Mouse (Mus musculus) liver, postnatal 0 days (tissue): Measurements from ENCODE around the gene Slc24a2. TPM values are rescaled to one million over a fixed set of nuclear protein-coding genes. Genes with fewer than 3 reads are reported as not detected.

ENCODE experiments used
- ATAC-seq: fragments of 200-750 bp; cut with Nextera tagmentation; 2 replicates; pipeline ENCODE4 v1.8.0; 2017; ENCODE audit warnings: mild to moderate bottlenecking, moderate library complexity
- DNase-seq: peaks from one replicate; pipeline ENCODE4 v3.0.0-alpha.2; 2016
- H3K27ac ChIP-seq: fragments of 300-500 bp; sonication (generic); 2 replicates; pipeline ENCODE4 v1.5.1; 2014; ENCODE audit warnings: antibody characterized with exemption, moderate library complexity, mild to moderate bottlenecking, low read depth
- H3K27me3 ChIP-seq: fragments of 300-500 bp; sonication (generic); 2 replicates; pipeline ENCODE4 v1.6.1; 2014; ENCODE audit warnings: low read length, control low read depth, mixed read lengths; ENCODE audit not compliant: insufficient read depth
- H3K36me3 ChIP-seq: fragments of 300-500 bp; sonication (generic); replicated peaks from 2 replicates; pipeline ENCODE4 v1.6.1; 2014; ENCODE audit warnings: mild to moderate bottlenecking, control low read depth, low read length, moderate library complexity, mixed read lengths; ENCODE audit not compliant: insufficient read depth
- H3K4me1 ChIP-seq: fragments of 300-500 bp; sonication (generic); 2 replicates; pipeline ENCODE4 v1.6.1; 2014; ENCODE audit warnings: antibody characterized with exemption, mild to moderate bottlenecking, control low read depth; ENCODE audit not compliant: insufficient read depth
- H3K4me2 ChIP-seq: fragments of 300-500 bp; sonication (generic); 2 replicates; pipeline ENCODE4 v1.6.1; 2014; ENCODE audit warnings: low read depth, mild to moderate bottlenecking, low read length, moderate library complexity, mixed read lengths
- H3K4me3 ChIP-seq: fragments of 300-500 bp; sonication (generic); 2 replicates; pipeline ENCODE4 v1.5.1; 2014; ENCODE audit warnings: low read depth, low read length
- H3K9ac ChIP-seq: fragments of 300-500 bp; sonication (generic); replicated peaks from 2 replicates; pipeline ENCODE4 v1.6.1; 2014; ENCODE audit warnings: mild to moderate bottlenecking, moderate library complexity
- H3K9me3 ChIP-seq: fragments of 300-500 bp; sonication (generic); 2 replicates; pipeline ENCODE4 v1.6.1; 2016; ENCODE audit warnings: mild to moderate bottlenecking, control low read depth, low read length, mixed read lengths
- CTCF ChIP-seq: sonication (generic); IDR thresholded peaks from 2 replicates; pipeline ENCODE4 v1.5.1; 2016; ENCODE audit warnings: antibody characterized with exemption, low read depth
- EP300 ChIP-seq: IDR thresholded peaks from 2 replicates; pipeline ENCODE4 v1.6.1; 2016; ENCODE audit warnings: antibody characterized with exemption, low read depth, mild to moderate bottlenecking
- WGBS: fragments of 180-500 bp; shearing (Covaris S2); extraction: QIAGEN DNeasy Blood & Tissue Kit; methylation state at CpG from one replicate; pipeline ENCODE4 v1.1.7; 2014; ENCODE audit not compliant: insufficient replicate concordance; 5-methylcytosine and 5-hydroxymethylcytosine counted together
- polyA plus RNA-seq: library from polyadenylated mRNA; unstranded; fragments of >200 nt; fragmentation: Nextera tagmentation; extraction: Ambion mirVana; gene quantifications from 2 replicates; pipeline ENCODE4 v1.2.1, GENCODE M21; 2015

Gene Slc24a2
- polyA plus RNA-seq, 1 experiment from 2014 or later = not detected

GRCm38 (mm10) chr4:87096186-87096585, 134.1 kb downstream of the Slc24a2 start:
- TF ChIP-seq EP300 = no peak
- TF ChIP-seq CTCF = no peak
- DNase-seq (no peak), ATAC-seq (no peak)
- Histone ChIP-seq H3K27me3 (no peaks in the 10 kb centered on the region), H3K9ac (no peak overlapping the region), H3K9me3 (no peaks in the 10 kb centered on the region), H3K4me2 (no peak overlapping the region), H3K27ac (no peak overlapping the region), H3K4me1 (no peaks in the 10 kb centered on the region), H3K36me3 (no peaks in the 10 kb centered on the region), H3K4me3 (no peak overlapping the region)
- WGBS = 82% methylated on average over 5 of the region's 5 CpGs

- no peak for TF ChIP-seq CTCF
- TF ChIP-seq EP300 = no peak
- WGBS = 63% methylated on average over 3 of the region's 3 CpGs
- no peaks in the 10 kb centered on the region for H3K9me3 ChIP-seq
- DNase-seq (no peak), ATAC-seq (no peak)
- H3K27ac ChIP-seq = no peak overlapping the region
- H3K4me3 ChIP-seq = no peak overlapping the region
- H3K4me1 ChIP-seq = no peaks in the 10 kb centered on the region
- H3K36me3 ChIP-seq = no peaks in the 10 kb centered on the region
- no peaks in the 10 kb centered on the region for H3K27me3 ChIP-seq
- H3K4me2 ChIP-seq = no peak overlapping the region
- H3K9ac ChIP-seq = no peak overlapping the region
Observed at GRCm38 (mm10) chr4:87093612-87094011, 136.7 kb downstream of the Slc24a2 start.

DNA sequence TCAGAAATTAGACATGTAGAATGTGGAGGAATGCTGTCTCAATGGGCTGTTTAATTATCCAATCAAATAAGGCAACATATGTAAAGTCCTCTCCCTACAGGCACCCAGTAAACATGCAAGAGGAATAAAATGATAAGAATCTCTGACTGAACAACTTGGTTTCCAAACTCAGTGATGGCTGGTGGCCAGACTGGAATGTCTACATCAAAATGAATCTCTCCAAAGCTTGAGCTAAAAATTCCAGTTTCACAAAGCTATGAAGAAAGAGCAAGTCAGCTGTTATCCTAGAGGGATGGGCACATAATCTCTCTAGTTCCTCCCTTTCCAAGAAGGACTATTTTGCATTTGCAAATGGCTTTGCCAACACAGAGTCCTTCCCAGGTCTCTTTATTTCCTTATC, 139.4 kb downstream of the Slc24a2 start:
- Histone ChIP-seq H3K9ac (no peak overlapping the region), H3K36me3 (no peaks in the 10 kb centered on the region), H3K4me2 (no peak overlapping the region), H3K4me1 (no peaks in the 10 kb centered on the region), H3K4me3 (no peak overlapping the region), H3K27me3 (no peaks in the 10 kb centered on the region), H3K27ac (no peak overlapping the region), H3K9me3 (no peaks in the 10 kb centered on the region)
- no peak for TF ChIP-seq CTCF
- TF ChIP-seq EP300 = no peak
- ATAC-seq = no peak
- DNase-seq = no peak

DNA sequence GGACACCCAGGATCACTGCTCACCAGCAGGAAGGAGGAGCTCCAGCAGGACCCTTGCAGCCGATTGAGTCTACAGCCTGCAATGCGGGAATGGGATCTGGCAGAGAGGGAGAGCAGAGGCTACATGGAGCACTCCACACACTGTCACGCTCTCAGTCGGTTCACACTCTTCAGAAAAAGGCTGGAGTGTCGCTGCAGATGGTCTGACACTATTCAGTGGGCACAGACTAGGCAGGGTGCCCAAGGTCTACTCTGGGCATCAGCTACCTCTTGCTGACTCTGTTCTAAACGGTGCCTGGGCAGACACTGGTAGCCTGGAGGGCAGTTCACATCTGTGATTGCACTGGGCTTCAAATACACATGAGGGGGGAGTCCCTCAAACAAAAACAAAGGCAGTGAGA, 141.6 kb downstream of the Slc24a2 start:
- no peaks in the 10 kb centered on the region for H3K27me3 ChIP-seq
- WGBS = 67% methylated on average over 6 of the region's 6 CpGs
- H3K4me1 ChIP-seq = no peaks in the 10 kb centered on the region
- no peak overlapping the region for H3K4me2 ChIP-seq
- no peaks in the 10 kb centered on the region for H3K9me3 ChIP-seq
- TF ChIP-seq CTCF = no peak
- TF ChIP-seq EP300 = no peak
- no peak for DNase-seq
- H3K4me3 ChIP-seq = no peak overlapping the region
- ATAC-seq = no peak
- no peak overlapping the region for H3K27ac ChIP-seq
- no peak overlapping the region for H3K9ac ChIP-seq
- H3K36me3 ChIP-seq = no peaks in the 10 kb centered on the region

DNA sequence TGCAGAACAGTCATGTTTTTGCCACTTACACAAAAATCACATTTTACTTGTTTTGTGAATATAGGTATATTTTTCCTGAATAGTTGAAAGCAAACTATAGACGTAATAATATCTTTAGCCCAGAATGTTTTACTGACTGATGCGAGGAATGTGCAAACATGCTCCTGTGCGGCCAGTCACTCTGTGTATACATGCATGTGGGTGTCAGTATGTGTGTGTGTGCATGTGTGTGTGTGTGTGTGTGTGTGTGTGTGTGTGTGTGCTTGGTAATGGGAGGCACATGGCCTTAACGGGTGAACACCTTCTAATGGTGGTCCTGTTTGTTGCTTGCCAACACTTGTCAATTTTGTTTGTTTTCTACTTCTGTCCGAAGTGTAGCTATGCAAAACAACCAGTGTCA, 142.7 kb downstream of the Slc24a2 start:
- H3K4me3 ChIP-seq = no peak overlapping the region
- TF ChIP-seq CTCF = no peak
- no peak for TF ChIP-seq EP300
- H3K9me3 ChIP-seq = no peaks in the 10 kb centered on the region
- no peak overlapping the region for H3K27ac ChIP-seq
- DNase-seq (no peak), ATAC-seq (no peak)
- no peak overlapping the region for H3K4me2 ChIP-seq
- no peak overlapping the region for H3K9ac ChIP-seq
- H3K27me3 ChIP-seq = no peaks in the 10 kb centered on the region
- H3K4me1 ChIP-seq = no peaks in the 10 kb centered on the region
- 82% methylated on average over 5 of the region's 5 CpGs for WGBS
- H3K36me3 ChIP-seq = no peaks in the 10 kb centered on the region

- no peak for ATAC-seq
- H3K4me2 ChIP-seq = no peak overlapping the region
Observed at GRCm38 (mm10) chr4:87086933-87087577, 143.2 kb downstream of the Slc24a2 start.

DNA sequence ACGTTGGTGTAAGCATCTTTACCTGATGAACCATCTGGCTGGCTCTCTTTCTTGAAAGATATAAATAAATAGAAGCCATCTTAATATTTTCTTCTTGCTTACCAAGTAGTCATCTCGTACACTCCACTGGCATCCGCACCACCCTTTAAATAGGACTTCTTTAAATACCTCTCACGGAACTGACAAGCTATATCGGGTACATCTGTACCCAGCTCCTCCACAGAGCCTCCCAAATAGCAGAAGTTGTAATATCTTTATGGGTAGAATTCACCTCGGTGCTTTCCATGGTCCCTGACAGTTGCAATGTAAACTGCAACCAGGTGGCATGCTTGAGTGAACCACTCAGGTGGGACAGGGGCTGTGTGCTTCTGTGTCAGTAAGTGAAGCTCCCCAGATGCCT, 149.0 kb downstream of the Slc24a2 start:
- ATAC-seq (no peak), DNase-seq (no peak)
- Histone ChIP-seq H3K9me3 (no peaks in the 10 kb centered on the region), H3K27me3 (no peaks in the 10 kb centered on the region), H3K4me3 (no peak overlapping the region), H3K4me2 (no peak overlapping the region), H3K9ac (no peak overlapping the region), H3K4me1 (no peaks in the 10 kb centered on the region), H3K36me3 (no peaks in the 10 kb centered on the region), H3K27ac (no peak overlapping the region)
- 69% methylated on average over 6 of the region's 6 CpGs for WGBS
- TF ChIP-seq CTCF = no peak
- TF ChIP-seq EP300 = no peak

More at GRCm38 (mm10) chr4:87086933-87087577, 143.2 kb downstream of the Slc24a2 start:
- no peak overlapping the region for H3K27ac ChIP-seq
- 66% methylated on average over 11 of the region's 11 CpGs for WGBS
- DNase-seq = no peak
- no peak overlapping the region for H3K4me3 ChIP-seq
- no peak overlapping the region for H3K9ac ChIP-seq
- TF ChIP-seq CTCF (no peak), EP300 (no peak)
- H3K4me1 ChIP-seq = no peaks in the 10 kb centered on the region
- H3K27me3 ChIP-seq = no peaks in the 10 kb centered on the region
- H3K36me3 ChIP-seq = no peaks in the 10 kb centered on the region
- H3K9me3 ChIP-seq = no peaks in the 10 kb centered on the region
